Mouse (Mus musculus) erythroblast, adult 5-6 weeks (primary cell): ENCODE results near the gene Acrbp. TPM values are rescaled to one million over a fixed set of nuclear protein-coding genes. Genes with fewer than 3 reads are reported as not detected.
"Not testable (repeated sequence)": the region's sequence is repeated elsewhere in the genome, so short reads cannot be mapped to it uniquely, and the experiment has no call there.

Source experiments
- ATAC-seq: replicated peaks from 2 replicates; pipeline ENCODE4 v1.8.0; 2016; ENCODE audit warnings: moderate number of reproducible peaks, mild to moderate bottlenecking, moderate TSS enrichment, inconsistent platforms; ENCODE audit not compliant: poor library complexity, low FRiP score, severe bottlenecking
- total RNA-seq, 2 experiments: library from RNA; stranded (forward) in 1 of 2; stranded (reverse) in 1 of 2; fragments of 150-400 nt in 1 of 2; fragments of 200-764, 138-1000 nt in 1 of 2; gene quantifications; 2 replicates each; pipeline versions ENCODE4 v1.2.3 to v1.2.4; 2015 to 2017; ENCODE audit warnings: low replicate concordance in 2 of 2

Gene Acrbp
- total RNA-seq, 2 experiments from 2014 or later = 7.0 TPM; not detected in 1

DNA sequence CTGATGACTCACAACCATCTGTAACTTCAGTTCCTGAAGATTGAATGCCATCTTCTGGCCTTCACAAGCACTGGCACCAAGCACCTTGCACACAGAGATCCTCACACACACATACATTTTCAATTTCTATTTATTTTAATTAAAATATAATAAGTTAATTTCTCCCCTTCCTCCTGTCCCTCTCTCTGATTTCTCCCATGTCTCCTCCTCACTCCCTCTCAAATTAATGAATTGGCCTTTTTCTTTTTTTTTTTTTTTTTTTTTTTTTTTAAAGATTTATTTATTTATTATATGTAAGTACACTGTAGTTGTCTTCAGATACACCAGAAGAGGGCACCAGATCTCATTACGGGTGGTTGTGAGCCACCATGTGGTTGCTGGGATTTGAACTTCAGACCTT is 15.7 kb downstream of the Acrbp start:
- ATAC-seq = not testable (repeated sequence)

DNA sequence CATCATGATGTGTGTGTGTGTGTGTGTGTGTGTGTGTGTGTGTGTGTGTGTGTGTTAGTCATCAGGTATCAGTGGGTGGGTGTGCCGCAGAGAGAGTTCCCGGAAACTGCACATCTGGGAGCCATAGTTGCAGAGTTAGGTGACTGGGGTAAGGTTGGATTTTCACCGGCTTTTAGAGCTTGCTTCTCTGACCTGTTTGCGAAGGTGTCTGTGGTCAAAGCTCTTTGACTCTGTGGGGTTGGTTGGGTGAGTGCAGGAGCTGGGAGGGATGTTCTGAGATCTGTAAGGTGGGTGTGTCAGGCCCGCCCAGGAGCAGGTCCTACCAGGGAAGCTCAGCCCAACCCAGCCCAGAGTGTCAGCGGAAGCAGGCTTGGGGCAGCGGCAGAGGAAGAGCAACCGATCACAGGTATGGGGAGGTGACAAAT is 18.1 kb downstream of the Acrbp start, which contains the start of gene Lpar5:
Gene Lpar5 (plus strand): TSS at position 350 of the 425 bp plus-strand sequence.
- no peak; the same call in 1 of the 2 replicates for ATAC-seq

- ATAC-seq = peak; percentile 84
Observed at GRCm38 (mm10) chr6:125071170-125071895, 21.8 kb downstream of the Acrbp start.

DNA sequence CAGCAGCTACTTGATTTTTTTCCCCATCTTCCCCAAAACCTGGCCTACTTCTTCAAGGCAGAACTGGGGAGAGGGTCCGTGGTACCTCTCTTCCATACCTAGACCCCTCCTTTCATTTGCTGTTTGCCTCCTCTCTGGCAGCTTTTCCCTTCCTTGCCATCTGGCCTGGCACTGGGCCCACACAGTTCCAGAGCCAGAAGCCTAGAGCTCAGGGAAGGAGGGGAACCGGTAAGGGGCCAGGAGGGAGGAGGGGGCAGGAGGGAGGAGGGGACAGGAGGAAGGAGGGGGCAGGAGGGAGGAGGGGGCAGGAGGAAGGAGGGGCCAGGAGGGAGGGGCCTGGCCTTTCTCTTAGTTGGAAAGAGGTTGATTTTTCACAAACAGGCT is 22.4 kb downstream of the Acrbp start:
- ATAC-seq = no peak

DNA sequence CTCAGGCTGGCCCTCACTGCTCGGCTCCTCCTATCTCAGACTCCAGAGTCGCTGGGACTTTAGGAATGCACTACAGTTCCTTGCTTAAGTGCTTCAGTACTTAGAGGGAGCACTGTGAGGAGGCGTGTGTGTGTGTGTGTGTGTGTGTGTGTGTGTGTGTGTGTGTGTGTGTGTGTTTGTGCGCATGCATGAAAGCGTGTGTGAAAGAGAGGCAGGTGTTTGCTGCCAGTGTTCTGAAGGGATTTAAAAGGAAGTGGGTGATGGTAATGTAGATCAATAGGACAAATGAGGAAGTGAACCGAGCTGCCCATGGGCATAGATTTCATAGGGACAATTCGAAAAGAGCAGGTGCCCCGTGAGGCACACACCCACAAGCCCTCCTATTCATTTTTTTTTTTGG is 24.3 kb downstream of the Acrbp start:
- no peak for ATAC-seq

GRCm38 (mm10) chr6:125081394-125081793 is 31.9 kb downstream of the Acrbp start:
- no peak for ATAC-seq

GRCm38 (mm10) chr6:125081797-125082560 is 32.5 kb downstream of the Acrbp start:
- ATAC-seq = no peak

DNA sequence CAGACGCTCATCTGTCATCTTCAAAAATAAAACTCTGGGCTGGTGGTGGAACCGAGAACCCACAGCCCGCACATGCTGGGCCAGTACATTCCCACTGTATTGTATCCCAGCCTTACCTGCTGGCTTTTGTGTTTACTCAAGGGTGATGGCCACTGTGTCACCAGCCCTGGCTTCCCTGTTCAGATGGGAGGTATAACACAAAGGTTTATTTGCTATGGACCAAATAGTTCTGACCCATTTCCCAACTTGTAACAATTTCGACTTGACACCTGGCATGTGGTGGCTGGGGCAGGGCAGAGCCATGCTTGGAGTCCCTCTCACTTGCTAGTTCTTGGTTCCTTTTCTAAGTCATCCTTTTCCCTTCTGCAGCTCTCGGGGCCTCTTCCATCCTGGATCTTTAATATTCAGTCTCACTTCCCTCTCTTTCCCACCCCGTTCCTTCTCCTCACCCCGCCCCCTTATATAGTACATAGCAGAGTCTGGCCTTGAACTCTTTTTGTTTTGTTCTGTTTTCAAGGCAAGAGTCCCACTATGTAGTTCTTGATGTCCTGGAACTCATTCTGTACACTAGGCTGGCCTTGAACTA is 33.4 kb downstream of the Acrbp start:
- ATAC-seq = no peak

DNA sequence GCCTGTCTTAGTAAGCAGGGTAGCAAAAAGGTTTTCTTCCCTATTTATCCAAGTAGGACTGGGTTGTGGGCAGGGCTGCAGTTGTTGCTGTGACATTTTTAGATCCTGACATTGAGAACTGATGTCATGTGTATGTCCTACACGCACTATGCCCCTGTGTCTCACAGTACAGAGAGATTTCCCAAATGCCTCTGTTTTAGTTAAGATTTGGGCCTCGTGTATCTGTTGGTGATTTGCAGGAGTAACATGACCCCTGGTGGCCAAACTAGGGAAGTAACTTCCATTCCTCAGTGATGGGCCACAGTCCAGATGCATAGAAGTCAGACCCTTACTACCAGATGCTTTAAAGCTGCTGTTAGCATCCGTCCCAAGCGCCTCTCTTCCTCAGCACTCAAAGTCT is 34.9 kb downstream of the Acrbp start:
- peak; percentile 61 for ATAC-seq

- no peak for ATAC-seq
Observed at GRCm38 (mm10) chr6:125087937-125088336, 38.4 kb downstream of the Acrbp start.

GRCm38 (mm10) chr6:125088561-125089321 is 39.3 kb downstream of the Acrbp start:
- peak; percentile 64 for ATAC-seq

DNA sequence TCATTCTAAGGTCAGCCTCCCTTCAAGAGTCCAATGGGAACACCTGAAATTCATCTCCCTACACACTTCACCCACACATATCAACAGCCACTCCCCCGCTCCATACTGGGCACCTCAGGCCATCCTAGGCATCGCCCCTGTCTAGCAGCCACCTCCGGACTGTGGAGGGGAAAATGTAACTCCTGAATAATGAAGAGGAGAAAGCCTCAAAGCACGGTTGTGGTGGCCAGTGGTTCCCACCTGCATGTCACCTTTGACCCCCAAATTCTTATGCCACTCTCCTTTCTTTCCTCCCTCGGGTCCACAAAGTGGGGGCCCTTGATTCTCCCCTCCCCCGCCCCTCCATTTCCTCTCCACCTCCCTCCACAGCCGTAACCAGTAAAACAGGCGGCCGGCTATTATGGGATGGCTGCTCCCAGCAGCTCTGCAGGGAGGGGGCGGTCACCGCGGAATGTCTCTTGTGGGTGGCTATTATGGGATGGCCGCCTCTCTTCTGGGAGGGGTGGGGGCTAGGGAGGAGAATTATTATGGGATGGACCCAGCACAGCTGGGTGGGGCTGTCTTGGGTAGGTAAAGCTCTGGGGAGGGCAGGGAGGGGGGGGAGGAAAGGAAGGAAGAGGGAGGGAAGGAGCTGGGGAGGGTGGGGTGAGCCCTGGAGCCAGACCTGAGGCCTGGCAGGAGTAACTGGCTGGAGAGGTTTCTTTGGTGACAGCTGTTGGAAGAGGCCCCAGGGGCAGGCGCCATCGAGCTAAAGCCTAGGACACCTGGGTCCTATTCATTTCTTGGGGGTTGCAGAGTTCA is 40.2 kb downstream of the Acrbp start:
- ATAC-seq = peak; percentile 58

DNA sequence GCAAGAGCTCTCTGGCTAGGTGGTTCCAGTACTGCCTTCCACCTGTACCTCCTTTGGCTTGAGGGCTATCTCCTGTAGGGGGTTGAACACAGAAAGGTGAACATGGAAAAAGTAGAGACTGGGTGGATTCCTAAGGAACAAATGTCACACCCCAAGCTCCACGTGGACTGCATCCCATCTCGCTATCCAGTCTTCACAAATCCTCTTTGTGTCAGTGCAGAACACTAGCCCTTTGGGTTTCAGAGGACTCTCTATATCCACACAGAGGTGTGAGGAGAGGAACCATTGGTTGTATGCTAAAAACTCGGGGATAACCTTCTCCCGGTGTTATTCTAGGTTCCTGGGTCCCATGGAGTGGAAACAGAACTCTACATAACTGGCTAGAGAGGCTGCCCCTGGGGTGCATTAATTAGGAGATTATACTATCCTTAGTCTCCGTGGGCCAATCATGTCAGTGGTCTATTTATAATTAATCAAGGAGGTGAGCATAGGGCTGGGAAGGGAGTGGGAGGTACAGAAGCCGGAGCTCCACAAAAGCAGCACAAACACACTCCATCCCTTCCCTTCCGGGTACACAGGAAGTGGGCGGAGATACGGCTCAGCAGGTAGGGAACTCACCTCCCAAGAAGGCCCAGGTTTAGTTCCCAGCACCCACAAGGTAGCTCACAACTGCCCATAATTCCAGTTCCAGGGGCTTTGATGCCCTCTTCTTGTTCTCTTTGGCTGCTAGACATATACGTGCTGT is 41.0 kb downstream of the Acrbp start:
- peak; percentile 3; the same call in 1 of the 2 replicates for ATAC-seq

- ATAC-seq = no peak
Observed at GRCm38 (mm10) chr6:125092372-125092771, 42.9 kb downstream of the Acrbp start.

- no peak for ATAC-seq
Observed at GRCm38 (mm10) chr6:125094843-125095242, 45.4 kb downstream of the Acrbp start.

DNA sequence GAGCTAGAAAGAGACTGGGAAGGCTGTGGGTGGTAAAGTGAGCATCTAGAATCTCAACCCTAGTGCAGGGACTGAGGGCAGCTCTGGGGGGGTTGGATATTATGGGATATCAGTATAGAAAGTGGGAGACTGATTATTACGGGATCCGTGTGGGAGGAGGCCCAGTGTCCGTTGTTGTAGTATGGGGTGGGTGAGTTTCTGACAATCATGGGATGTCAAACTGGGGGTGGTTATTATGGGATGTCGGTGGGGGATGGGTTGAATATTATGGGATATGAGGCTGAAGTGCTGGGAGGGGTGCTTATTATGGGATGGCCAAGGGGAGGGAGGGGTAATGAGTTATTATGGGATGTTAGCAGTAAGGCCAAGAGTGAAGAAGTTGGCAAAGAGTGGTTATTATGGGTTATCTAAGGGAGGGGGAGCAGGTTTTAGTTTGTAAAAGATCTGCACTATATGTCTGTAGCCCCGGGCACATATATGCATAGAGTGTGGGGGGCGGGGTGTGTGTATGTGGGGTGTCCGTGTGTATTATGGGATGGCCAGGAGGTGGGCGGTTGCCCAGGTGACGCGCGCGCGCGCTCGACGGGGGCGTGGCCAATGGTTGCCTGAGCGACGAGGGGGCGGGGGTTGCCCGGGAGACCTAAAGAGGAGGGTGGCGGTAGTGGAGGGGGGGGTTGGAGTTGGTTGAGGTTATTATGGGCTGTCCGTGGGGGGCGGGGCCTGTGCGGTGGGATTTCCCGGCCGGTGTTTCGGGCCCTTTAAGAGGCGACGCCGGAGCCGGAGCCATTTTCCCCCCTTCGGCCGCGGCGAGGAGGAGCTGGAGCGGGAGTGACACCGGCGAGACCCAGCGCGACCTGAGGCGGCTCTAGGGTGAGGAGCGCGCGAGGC is 46.1 kb downstream of the Acrbp start, which contains the start of gene Chd4:
Gene Chd4 (plus strand): TSS at position 591 of the 888 bp plus-strand sequence.
- ATAC-seq = peak; percentile 75

DNA sequence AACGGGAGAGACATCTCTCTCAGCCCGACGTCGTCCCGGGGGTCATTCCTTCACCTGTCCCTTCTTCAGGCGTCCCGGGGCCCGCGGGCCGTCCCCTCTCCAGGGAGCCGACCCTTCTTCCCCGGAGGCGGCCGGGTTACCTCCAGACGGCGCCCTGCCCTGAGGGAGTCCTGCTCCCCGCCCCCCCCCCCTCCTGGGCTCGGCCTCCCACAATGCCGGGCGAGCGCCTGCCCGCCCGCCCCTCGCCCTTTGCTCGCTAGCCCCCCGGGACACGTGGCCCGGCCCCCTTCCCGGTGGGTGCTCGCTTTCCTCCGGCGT is 46.7 kb downstream of the Acrbp start:
- ATAC-seq = no peak
